In genomic region chr5:148936516-148936951, GRCm38 (mm10) we compare ENCODE assay signal across 18 mouse cellular contexts. TPM values are rescaled to one million over a fixed set of nuclear protein-coding genes. Genes with fewer than 3 reads are reported as not detected.
A peak's percentile ranks its signal among the peaks of the same experiment; 100 is the strongest.
DNase-seq lines count a peak whose midpoint lies in the region; ATAC-seq and TF ChIP-seq lines count a peak whose summit lies in the region.
"Had no signal": no experiment of that assay in that cellular context is flagged by ENCODE, and none has a peak within 500 bp of the region (broad histone marks: within the 10 kb centered on the region; RNA-seq: fewer than 3 reads in every experiment).

No protein-coding gene starts in this region.

- ATAC-seq in lung, embryonic 16.5 days (ENCODE audit: low read depth), result peak; percentile 35; the same call in 1 of the 2 replicates
- ATAC-seq: hindbrain, embryonic 16.5 days had no signal

- no peaks in the 10 kb centered on the region for H3K27me3 ChIP-seq in lung, embryonic 16.5 days (ENCODE audit: control insufficient read depth, insufficient read depth, low read depth, low read length)
- H3K27me3 ChIP-seq: midbrain, embryonic 12.5 days had no signal

- H3K4me3 ChIP-seq in lung, embryonic 16.5 days (ENCODE audit: low read length), result no peak overlapping the region
- H3K4me3 ChIP-seq in embryonic fibroblast, embryonic 13.5 days (ENCODE audit: insufficient read depth, low read length), result no peak overlapping the region
- H3K4me3 ChIP-seq: midbrain, embryonic 12.5 days had no signal

- TF ChIP-seq POLR2A in embryonic fibroblast, embryonic 13.5 days (IDR thresholded peaks at IDR 0.05; ENCODE audit: low read depth, low read length), result no peak

- peak overlapping the region; percentile 29 for H3K27ac ChIP-seq in lung, embryonic 16.5 days (ENCODE audit: low read length)
- peak overlapping the region; percentile 72 for H3K27ac ChIP-seq in embryonic fibroblast, embryonic 13.5 days (ENCODE audit: insufficient read depth, low read length)
- H3K27ac ChIP-seq: kidney, postnatal 0 days; macrophage; midbrain, embryonic 12.5 days had no signal

- H3K36me3 ChIP-seq in lung, embryonic 16.5 days (ENCODE audit: control insufficient read depth, insufficient read depth, low read length), result no peaks in the 10 kb centered on the region
- H3K36me3 ChIP-seq: G1E; midbrain, embryonic 12.5 days had no signal

- peak; percentile 36 for DNase-seq in kidney, adult 18-20 months
- no peak for DNase-seq in kidney, postnatal 14 days
- DNase-seq in lung, postnatal 10 days, result no peak
- DNase-seq in lung, postnatal 36 days, result peak; percentile 64
- no peak for DNase-seq in testis, postnatal 10 days (ENCODE audit: low spot score)
- DNase-seq in adrenal gland, adult 18-20 months (ENCODE audit: low spot score in 2 of 2), result no peak
- DNase-seq: cerebellum, adult 8-10 months; gastrocnemius, postnatal 14 days; retina, postnatal 1 day; thymus, adult 2 months had no signal

- WGBS in lung, embryonic 16.5 days, result 41% methylated on average over 3 of the region's 3 CpGs

- H3K4me2 ChIP-seq in lung, embryonic 16.5 days (ENCODE audit: low read depth, low read length), result no peak overlapping the region
- H3K4me2 ChIP-seq: midbrain, embryonic 12.5 days had no signal

- H3K4me1 ChIP-seq in lung, embryonic 16.5 days (replicated peaks; ENCODE audit: control insufficient read depth, insufficient read depth, low read length), result 0 out of 2 replicates have a peak, but pooled peaks cover 3% of the 10 kb centered on the region
- H3K4me1 ChIP-seq in embryonic fibroblast, embryonic 13.5 days (ENCODE audit: control insufficient read depth, insufficient read depth, low read length), result peaks cover 2% of the 10 kb centered on the region; the same call in 1 of the 2 replicates

- H3K9me3 ChIP-seq in lung, embryonic 16.5 days (ENCODE audit: control insufficient read depth, low read length), result peaks cover 8% of the 10 kb centered on the region; the same call in 1 of the 2 replicates

- no peak overlapping the region for H3K9ac ChIP-seq in lung, embryonic 16.5 days (ENCODE audit: low read length)
- H3K9ac ChIP-seq: midbrain, embryonic 12.5 days had no signal

- no peak for TF ChIP-seq CTCF in embryonic fibroblast, embryonic 13.5 days (IDR thresholded peaks at IDR 0.05; ENCODE audit: borderline replicate concordance, insufficient read depth, low read length)

RNA-seq across cellular contexts. Expression of gene Katnal1, which starts 7.4 kb away (rescaled TPM):
- polyA plus RNA-seq in lung, embryonic 16.5 days (2015; fragmentation: Nextera tagmentation; extraction: Ambion mirVana), result 11.0 and 11.7 TPM in 2 replicates
- polyA plus RNA-seq in embryonic fibroblast, embryonic 13.5 days (2011; ENCODE audit: insufficient read length, low read depth, missing spikeins), result 18.4 and 19.2 TPM in 2 replicates
- total RNA-seq in adrenal gland, adult 18-20 months (2021), result 1 to 10 TPM; 5.8 to 8.3 TPM
- polyA plus RNA-seq: G1E had no signal

RNA-seq across cellular contexts. Expression of gene Gm42791, which starts 58.4 kb away (rescaled TPM):
- 0.94 and 1.3 TPM in 2 replicates for polyA plus RNA-seq in lung, embryonic 16.5 days (2015; fragmentation: Nextera tagmentation; extraction: Ambion mirVana)
- polyA plus RNA-seq in embryonic fibroblast, embryonic 13.5 days (2011; ENCODE audit: insufficient read length, low read depth, missing spikeins), result 7.0 and 7.1 TPM in 2 replicates
- 1 to 10 TPM; 3.4 to 8.0 TPM for total RNA-seq in adrenal gland, adult 18-20 months (2021)
- total RNA-seq: G1E had no signal
- polyA plus RNA-seq: brain, embryonic 14.5 days; G1E; kidney, postnatal 0 days; thymus, adult 2 months had no signal

Comparison
In these comparisons a context has a peak if more than half of its experiments do, and no peak if none do; other contexts are left out.
1. DNase-seq: peak in kidney, adult 18-20 months (single experiment) and lung, postnatal 36 days (single experiment); none in kidney, postnatal 14 days (single experiment), lung, postnatal 10 days (single experiment), testis, postnatal 10 days (single experiment) and adrenal gland, adult 18-20 months (0 of 2).